Mouse (Mus musculus) hindbrain, embryonic 12.5 days (tissue): Measurements from ENCODE around the gene Cdh13. TPM values are rescaled to one million over a fixed set of nuclear protein-coding genes. Genes with fewer than 3 reads are reported as not detected.

Experiments
- ATAC-seq: fragments of 200-750 bp; cut with Nextera tagmentation; 2 replicates; pipeline ENCODE4 v1.8.0; 2017; ENCODE audit warnings: moderate TSS enrichment; ENCODE audit not compliant: low FRiP score
- H3K27ac ChIP-seq: fragments of 300-500 bp; sonication (generic); 2 replicates; pipeline ENCODE4 v1.5.1; 2016; ENCODE audit warnings: mild to moderate bottlenecking
- H3K27me3 ChIP-seq: fragments of 300-500 bp; sonication (generic); 2 replicates; pipeline ENCODE4 v1.6.1; 2016; ENCODE audit warnings: mild to moderate bottlenecking
- H3K36me3 ChIP-seq: fragments of 300-500 bp; sonication (generic); 2 replicates; pipeline ENCODE4 v1.6.1; 2016; ENCODE audit warnings: mild to moderate bottlenecking
- H3K4me1 ChIP-seq: fragments of 300-500 bp; sonication (generic); 2 replicates; pipeline ENCODE4 v1.6.1; 2016
- H3K4me2 ChIP-seq: fragments of 300-500 bp; sonication (generic); replicated peaks from 2 replicates; pipeline ENCODE4 v1.6.1; 2016; ENCODE audit warnings: mild to moderate bottlenecking
- H3K4me3 ChIP-seq: fragments of 300-500 bp; sonication (generic); 2 replicates; pipeline ENCODE4 v1.5.1; 2016; ENCODE audit warnings: mild to moderate bottlenecking
- H3K9ac ChIP-seq: fragments of 300-500 bp; sonication (generic); 2 replicates; pipeline ENCODE4 v1.6.1; 2016; ENCODE audit warnings: mild to moderate bottlenecking, moderate library complexity
- H3K9me3 ChIP-seq: fragments of 300-500 bp; sonication (generic); replicated peaks from 2 replicates; pipeline ENCODE4 v1.6.1; 2016; ENCODE audit warnings: mild to moderate bottlenecking
- WGBS: fragments of 180-500 bp; shearing (Covaris S2); methylation state at CpG from one replicate; pipeline ENCODE4 v1.1.7; 2016; 5-methylcytosine and 5-hydroxymethylcytosine counted together
- polyA plus RNA-seq: library from polyadenylated mRNA; unstranded; fragments of >200 nt; fragmentation: Nextera tagmentation; extraction: Ambion mirVana; gene quantifications from 2 replicates; pipeline ENCODE4 v1.2.1, GENCODE M21; 2016

The Cdh13 gene
- polyA plus RNA-seq, 1 experiment from 2014 or later = 25.7 TPM

- H3K9ac ChIP-seq = no peak overlapping the region
- H3K36me3 ChIP-seq = no peaks in the 10 kb centered on the region
- H3K4me1 ChIP-seq = peaks cover 8% of the 10 kb centered on the region
- 72% methylated on average over 17 of the region's 17 CpGs for WGBS
- ATAC-seq = no peak
- H3K4me2 ChIP-seq = no peak overlapping the region
- no peak overlapping the region for H3K27ac ChIP-seq
- no peak overlapping the region for H3K4me3 ChIP-seq
- H3K27me3 ChIP-seq = no peaks in the 10 kb centered on the region
- no peaks in the 10 kb centered on the region for H3K9me3 ChIP-seq
These were observed 30.1 kb downstream of the Cdh13 start for GRCm38 (mm10) chr8:118313426-118314187.

- H3K27ac ChIP-seq = no peak overlapping the region
- no peaks in the 10 kb centered on the region for H3K27me3 ChIP-seq
- no peak for ATAC-seq
- H3K36me3 ChIP-seq = no peaks in the 10 kb centered on the region
- H3K9ac ChIP-seq = no peak overlapping the region
- H3K4me3 ChIP-seq = no peak overlapping the region
- peaks cover 4% of the 10 kb centered on the region; the same call in 1 of the 2 replicates for H3K4me1 ChIP-seq
- no peaks in the 10 kb centered on the region for H3K9me3 ChIP-seq
- H3K4me2 ChIP-seq = no peak overlapping the region
- WGBS = 89% methylated on average over 6 of the region's 6 CpGs
These were observed 30.6 kb downstream of the Cdh13 start for GRCm38 (mm10) chr8:118314188-118314563.

GRCm38 (mm10) chr8:118314932-118315331 is 31.4 kb downstream of the Cdh13 start:
- Histone ChIP-seq H3K4me3 (no peak overlapping the region), H3K4me1 (no peaks in the 10 kb centered on the region), H3K27ac (no peak overlapping the region), H3K36me3 (no peaks in the 10 kb centered on the region), H3K9me3 (no peaks in the 10 kb centered on the region), H3K4me2 (no peak overlapping the region), H3K9ac (no peak overlapping the region), H3K27me3 (no peaks in the 10 kb centered on the region)
- ATAC-seq = no peak
- 92% methylated on average over 7 of the region's 7 CpGs for WGBS

- H3K4me2 ChIP-seq = no peak overlapping the region
- 80% methylated on average over 12 of the region's 12 CpGs for WGBS
- no peak overlapping the region for H3K27ac ChIP-seq
- H3K4me1 ChIP-seq = no peaks in the 10 kb centered on the region
- no peak overlapping the region for H3K9ac ChIP-seq
- H3K27me3 ChIP-seq = no peaks in the 10 kb centered on the region
- no peaks in the 10 kb centered on the region for H3K36me3 ChIP-seq
- no peaks in the 10 kb centered on the region for H3K9me3 ChIP-seq
- H3K4me3 ChIP-seq = no peak overlapping the region
- no peak for ATAC-seq
These were observed 32.9 kb downstream of the Cdh13 start for GRCm38 (mm10) chr8:118316440-118316839.

GRCm38 (mm10) chr8:118320566-118320965 is 37.0 kb downstream of the Cdh13 start:
- WGBS = 71% methylated on average over 1 of the region's 1 CpGs

GRCm38 (mm10) chr8:118323421-118323820 is 39.9 kb downstream of the Cdh13 start:
- no peak overlapping the region for H3K27ac ChIP-seq
- no peaks in the 10 kb centered on the region for H3K9me3 ChIP-seq
- WGBS = 79% methylated on average over 3 of the region's 3 CpGs
- no peaks in the 10 kb centered on the region for H3K27me3 ChIP-seq
- no peak overlapping the region for H3K4me3 ChIP-seq
- no peak overlapping the region for H3K9ac ChIP-seq
- no peaks in the 10 kb centered on the region for H3K4me1 ChIP-seq
- no peak for ATAC-seq
- no peaks in the 10 kb centered on the region for H3K36me3 ChIP-seq
- no peak overlapping the region for H3K4me2 ChIP-seq

More at GRCm38 (mm10) chr8:118320566-118320965, 37.0 kb downstream of the Cdh13 start:
- Histone ChIP-seq H3K36me3 (no peaks in the 10 kb centered on the region), H3K9me3 (no peaks in the 10 kb centered on the region), H3K9ac (no peak overlapping the region), H3K4me1 (no peaks in the 10 kb centered on the region), H3K27ac (no peak overlapping the region), H3K27me3 (no peaks in the 10 kb centered on the region), H3K4me2 (no peak overlapping the region), H3K4me3 (no peak overlapping the region)
- no peak for ATAC-seq

- Histone ChIP-seq H3K27me3 (no peaks in the 10 kb centered on the region; the same call in 1 of the 2 replicates), H3K9ac (no peak overlapping the region), H3K36me3 (no peaks in the 10 kb centered on the region), H3K9me3 (no peaks in the 10 kb centered on the region), H3K4me2 (no peak overlapping the region), H3K4me3 (no peak overlapping the region), H3K27ac (no peak overlapping the region), H3K4me1 (peaks cover 7% of the 10 kb centered on the region; the same call in 1 of the 2 replicates)
- ATAC-seq = no peak
- 81% methylated on average over 7 of the region's 7 CpGs for WGBS
These were observed 51.4 kb downstream of the Cdh13 start for GRCm38 (mm10) chr8:118334933-118335332.

GRCm38 (mm10) chr8:118339711-118340110 is 56.2 kb downstream of the Cdh13 start:
- Histone ChIP-seq H3K4me2 (no peak overlapping the region), H3K36me3 (no peaks in the 10 kb centered on the region), H3K27ac (no peak overlapping the region), H3K4me1 (peaks cover 8% of the 10 kb centered on the region; the same call in 1 of the 2 replicates), H3K4me3 (no peak overlapping the region), H3K9ac (no peak overlapping the region), H3K9me3 (no peaks in the 10 kb centered on the region), H3K27me3 (no peaks in the 10 kb centered on the region)
- WGBS = 69% methylated on average over 3 of the region's 3 CpGs
- no peak for ATAC-seq

- Histone ChIP-seq H3K36me3 (no peaks in the 10 kb centered on the region), H3K4me1 (peaks cover 11% of the 10 kb centered on the region; the same call in 1 of the 2 replicates), H3K27ac (no peak overlapping the region), H3K4me2 (no peak overlapping the region), H3K9ac (no peak overlapping the region), H3K27me3 (no peaks in the 10 kb centered on the region), H3K9me3 (no peaks in the 10 kb centered on the region), H3K4me3 (no peak overlapping the region)
- 79% methylated on average over 4 of the region's 4 CpGs for WGBS
- no peak for ATAC-seq
These were observed 59.7 kb downstream of the Cdh13 start for GRCm38 (mm10) chr8:118343267-118343666.

- ATAC-seq = no peak
These were observed 65.4 kb downstream of the Cdh13 start for GRCm38 (mm10) chr8:118348710-118349489.

GRCm38 (mm10) chr8:118350136-118350535 is 66.6 kb downstream of the Cdh13 start:
- H3K9me3 ChIP-seq = no peaks in the 10 kb centered on the region
- no peaks in the 10 kb centered on the region for H3K27me3 ChIP-seq
- no peak overlapping the region for H3K9ac ChIP-seq
- WGBS = 57% methylated on average over 7 of the region's 7 CpGs
- no peaks in the 10 kb centered on the region for H3K36me3 ChIP-seq
- no peak for ATAC-seq
- H3K4me1 ChIP-seq = 0 out of 2 replicates have a peak, but pooled peaks cover 2% of the 10 kb centered on the region
- no peak overlapping the region for H3K4me2 ChIP-seq
- no peak overlapping the region for H3K4me3 ChIP-seq
- no peak overlapping the region for H3K27ac ChIP-seq

More at GRCm38 (mm10) chr8:118348710-118349489, 65.4 kb downstream of the Cdh13 start:
- WGBS = 91% methylated on average over 9 of the region's 9 CpGs
- H3K27me3 ChIP-seq = no peaks in the 10 kb centered on the region
- no peak overlapping the region for H3K4me2 ChIP-seq
- no peaks in the 10 kb centered on the region for H3K9me3 ChIP-seq
- no peaks in the 10 kb centered on the region for H3K36me3 ChIP-seq
- 0 out of 2 replicates have a peak, but pooled peaks cover 3% of the 10 kb centered on the region for H3K4me1 ChIP-seq
- no peak overlapping the region for H3K4me3 ChIP-seq
- no peak overlapping the region for H3K27ac ChIP-seq
- H3K9ac ChIP-seq = no peak overlapping the region

GRCm38 (mm10) chr8:118353022-118353421 is 69.5 kb downstream of the Cdh13 start:
- Histone ChIP-seq H3K4me1 (no peaks in the 10 kb centered on the region), H3K9me3 (no peaks in the 10 kb centered on the region), H3K9ac (no peak overlapping the region), H3K4me3 (no peak overlapping the region), H3K27ac (no peak overlapping the region), H3K36me3 (no peaks in the 10 kb centered on the region), H3K4me2 (no peak overlapping the region), H3K27me3 (no peaks in the 10 kb centered on the region)
- 84% methylated on average over 4 of the region's 4 CpGs for WGBS
- no peak for ATAC-seq
